Mouse (Mus musculus) liver, embryonic 16.5 days (tissue): ENCODE results near the gene Mdh1b. TPM values are rescaled to one million over a fixed set of nuclear protein-coding genes. Genes with fewer than 3 reads are reported as not detected.

Experiments
- ATAC-seq: fragments of 200-750 bp; cut with Nextera tagmentation; 2 replicates; pipeline ENCODE4 v1.8.0; 2017; ENCODE audit warnings: low read depth, mild to moderate bottlenecking, moderate number of reproducible peaks, moderate library complexity
- H3K27ac ChIP-seq: fragments of 300-500 bp; sonication (generic); 2 replicates; pipeline ENCODE4 v1.5.1; 2014; ENCODE audit warnings: mild to moderate bottlenecking, low read length
- H3K27me3 ChIP-seq: fragments of 300-500 bp; sonication (generic); 2 replicates; pipeline ENCODE4 v1.6.1; 2014; ENCODE audit warnings: low read depth, low read length, mixed read lengths; ENCODE audit not compliant: control insufficient read depth, insufficient read depth
- H3K36me3 ChIP-seq: fragments of 300-500 bp; sonication (generic); 2 replicates; pipeline ENCODE4 v1.6.1; 2014; ENCODE audit warnings: mild to moderate bottlenecking; ENCODE audit not compliant: control insufficient read depth, insufficient read depth
- H3K4me1 ChIP-seq: fragments of 300-500 bp; sonication (generic); 2 replicates; pipeline ENCODE4 v1.6.1; 2014; ENCODE audit warnings: low read depth, low read length, mixed read lengths; ENCODE audit not compliant: control insufficient read depth
- H3K4me2 ChIP-seq: fragments of 300-500 bp; sonication (generic); 2 replicates; pipeline ENCODE4 v1.6.1; 2014; ENCODE audit warnings: low read depth, low read length, mixed read lengths
- H3K4me3 ChIP-seq: fragments of 300-500 bp; sonication (generic); 2 replicates; pipeline ENCODE4 v1.5.1; 2014; ENCODE audit warnings: low read depth, mild to moderate bottlenecking, low read length
- H3K9ac ChIP-seq: fragments of 300-500 bp; sonication (generic); 2 replicates; pipeline ENCODE4 v1.6.1; 2014; ENCODE audit warnings: low read depth, low read length
- H3K9me3 ChIP-seq: fragments of 300-500 bp; sonication (generic); replicated peaks from 2 replicates; pipeline ENCODE4 v1.6.1; 2016; ENCODE audit warnings: low read length; ENCODE audit not compliant: control insufficient read depth
- WGBS: fragments of 180-500 bp; shearing (Covaris S2); extraction: QIAGEN DNeasy Blood & Tissue Kit; methylation state at CpG from one replicate; pipeline ENCODE4 v1.1.7; 2014; ENCODE audit not compliant: insufficient replicate concordance; 5-methylcytosine and 5-hydroxymethylcytosine counted together
- polyA plus RNA-seq: library from polyadenylated mRNA; unstranded; fragments of >200 nt; fragmentation: Nextera tagmentation; extraction: Ambion mirVana; gene quantifications from 2 replicates; pipeline ENCODE4 v1.2.1, GENCODE M21; 2015

The Mdh1b gene
- polyA plus RNA-seq, 1 experiment from 2014 or later, result not detected

DNA sequence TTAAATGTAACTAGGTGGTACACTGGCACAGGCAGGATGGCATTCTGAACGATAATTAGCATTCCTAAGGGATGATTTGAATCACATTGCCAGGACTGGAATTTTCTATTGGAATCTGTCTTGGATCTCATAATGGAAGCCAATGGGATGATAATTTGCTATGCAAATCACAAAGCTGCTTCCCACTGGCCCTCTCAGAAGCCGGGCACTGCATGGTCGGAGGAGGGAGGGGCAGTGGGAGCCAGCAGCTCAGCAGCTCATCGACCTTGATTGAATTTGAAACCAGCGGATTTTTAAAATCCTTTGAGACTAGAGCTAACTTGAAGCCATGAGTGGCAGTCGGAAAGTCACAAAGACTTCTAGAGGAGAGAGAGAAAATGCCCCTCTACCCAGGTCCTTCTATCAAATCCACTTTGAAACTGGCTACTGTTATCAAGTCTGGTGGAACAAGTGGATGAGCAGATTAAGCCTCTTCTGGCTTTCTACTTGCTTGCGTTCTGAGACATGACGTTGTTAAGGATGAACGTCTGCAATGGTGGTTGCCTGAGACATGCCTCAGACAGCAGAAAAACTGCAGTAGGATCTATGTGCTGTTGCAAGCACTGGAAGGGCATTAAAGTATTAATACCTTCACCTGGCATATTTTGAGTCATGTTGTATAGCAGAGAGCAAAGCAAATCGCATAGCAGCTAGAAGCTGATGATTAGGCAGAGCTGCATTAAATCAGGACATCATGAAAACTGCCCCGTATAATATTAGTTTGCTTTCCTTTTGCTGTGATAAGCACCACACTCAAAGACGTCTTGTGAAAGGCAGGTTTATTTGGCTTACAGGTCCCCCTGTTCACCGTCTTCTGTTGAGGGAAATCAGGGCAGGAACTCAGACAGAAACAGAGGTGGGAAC is 61.9 kb downstream of the Mdh1b start:
- H3K9ac ChIP-seq, result no peak overlapping the region
- H3K4me1 ChIP-seq, result no peaks in the 10 kb centered on the region
- no peak overlapping the region for H3K27ac ChIP-seq
- H3K4me3 ChIP-seq, result no peak overlapping the region
- 25% methylated on average over 13 of the region's 13 CpGs for WGBS
- H3K36me3 ChIP-seq, result no peaks in the 10 kb centered on the region
- ATAC-seq, result no peak
- H3K27me3 ChIP-seq, result no peaks in the 10 kb centered on the region
- no peak overlapping the region for H3K4me2 ChIP-seq
- no peaks in the 10 kb centered on the region for H3K9me3 ChIP-seq

GRCm38 (mm10) chr1:63667201-63667948 is 62.7 kb downstream of the Mdh1b start:
- no peak overlapping the region for H3K4me3 ChIP-seq
- H3K27me3 ChIP-seq, result no peaks in the 10 kb centered on the region
- no peaks in the 10 kb centered on the region for H3K4me1 ChIP-seq
- H3K9ac ChIP-seq, result no peak overlapping the region
- no peak overlapping the region for H3K27ac ChIP-seq
- no peaks in the 10 kb centered on the region for H3K9me3 ChIP-seq
- ATAC-seq, result no peak
- 37% methylated on average over 9 of the region's 9 CpGs for WGBS
- H3K4me2 ChIP-seq, result no peak overlapping the region
- no peaks in the 10 kb centered on the region for H3K36me3 ChIP-seq

DNA sequence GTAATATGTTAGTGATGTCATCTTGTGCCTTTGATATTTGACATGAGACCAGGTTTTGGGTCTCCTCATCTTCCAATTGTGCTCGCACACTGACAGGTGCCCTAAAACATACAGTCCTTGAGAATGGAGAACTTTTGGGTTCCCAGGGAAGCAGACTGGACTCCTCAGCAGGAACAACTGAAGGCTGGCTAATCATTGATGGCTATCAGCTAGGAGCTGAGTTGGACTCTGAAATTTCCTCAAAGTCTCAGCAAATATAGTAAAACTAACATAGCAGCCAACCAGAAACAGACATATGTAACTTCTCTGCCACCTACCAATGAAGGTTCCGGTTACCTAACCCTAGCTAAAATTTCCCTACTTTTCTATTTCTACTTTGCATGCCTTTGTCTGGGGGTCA is 64.0 kb downstream of the Mdh1b start:
- H3K4me2 ChIP-seq, result no peak overlapping the region
- no peaks in the 10 kb centered on the region for H3K27me3 ChIP-seq
- H3K4me3 ChIP-seq, result no peak overlapping the region
- H3K9me3 ChIP-seq, result no peaks in the 10 kb centered on the region
- H3K36me3 ChIP-seq, result no peaks in the 10 kb centered on the region
- no peak overlapping the region for H3K9ac ChIP-seq
- 59% methylated on average over 2 of the region's 2 CpGs for WGBS
- no peak overlapping the region for H3K27ac ChIP-seq
- ATAC-seq, result no peak
- H3K4me1 ChIP-seq, result no peaks in the 10 kb centered on the region

GRCm38 (mm10) chr1:63659591-63659990 is 70.5 kb downstream of the Mdh1b start:
- under 1% methylated on average over 7 of the region's 7 CpGs for WGBS

DNA sequence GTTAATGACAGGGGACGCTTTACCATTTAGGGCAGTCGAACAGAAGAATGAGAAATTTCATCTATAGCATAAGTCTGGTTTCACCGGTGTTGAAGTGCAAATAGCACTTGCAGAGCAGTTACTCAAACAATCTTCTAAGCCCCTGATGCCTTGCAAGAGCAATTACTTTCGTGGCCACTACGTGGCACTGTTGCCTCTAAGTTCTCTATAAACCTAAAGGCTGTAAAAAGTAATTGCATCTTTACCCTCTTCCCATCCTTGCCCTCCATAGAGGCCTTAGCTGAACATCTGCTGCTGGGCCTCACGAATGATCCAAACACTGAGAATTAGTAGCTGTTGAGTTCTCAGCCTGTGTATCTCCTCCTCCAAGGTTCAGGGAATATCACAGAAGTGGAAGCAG is 72.1 kb downstream of the Mdh1b start:
- H3K4me1 ChIP-seq, result no peaks in the 10 kb centered on the region
- no peaks in the 10 kb centered on the region for H3K9me3 ChIP-seq
- H3K27ac ChIP-seq, result no peak overlapping the region
- H3K27me3 ChIP-seq, result no peaks in the 10 kb centered on the region
- H3K36me3 ChIP-seq, result no peaks in the 10 kb centered on the region
- H3K9ac ChIP-seq, result no peak overlapping the region
- no peak overlapping the region for H3K4me2 ChIP-seq
- H3K4me3 ChIP-seq, result no peak overlapping the region
- ATAC-seq, result no peak
- WGBS, result 11% methylated on average over 6 of the region's 6 CpGs

More at GRCm38 (mm10) chr1:63659591-63659990, 70.5 kb downstream of the Mdh1b start:
- Histone ChIP-seq H3K27ac (no peak overlapping the region), H3K9me3 (no peaks in the 10 kb centered on the region), H3K4me2 (no peak overlapping the region), H3K36me3 (no peaks in the 10 kb centered on the region), H3K4me3 (no peak overlapping the region), H3K4me1 (no peaks in the 10 kb centered on the region), H3K9ac (no peak overlapping the region), H3K27me3 (no peaks in the 10 kb centered on the region)
- ATAC-seq, result no peak

Other genes with a start within 250 kb of the Mdh1b start
- not detected in 2 replicates for gene Gm39653, start 114.3 kb downstream of the Mdh1b start, polyA plus RNA-seq
- gene Dytn, start 43.4 kb downstream of the Mdh1b start, polyA plus RNA-seq, result not detected in 2 replicates
- 23.7 and 26.1 TPM in 2 replicates for gene Fastkd2, start 296 bp upstream of the Mdh1b start, polyA plus RNA-seq
- gene 4933402D24Rik, start 38.9 kb upstream of the Mdh1b start, polyA plus RNA-seq, result not detected in 2 replicates